Mouse (Mus musculus) heart, embryonic 13.5 days (tissue): ENCODE results near the gene E030030I06Rik. TPM values are rescaled to one million over a fixed set of nuclear protein-coding genes. Genes with fewer than 3 reads are reported as not detected.
"Not testable (repeated sequence)": the region's sequence is repeated elsewhere in the genome, so short reads cannot be mapped to it uniquely, and the experiment has no call there.

Experiments
- ATAC-seq: fragments of 200-750 bp; cut with Nextera tagmentation; 2 replicates; pipeline ENCODE4 v1.8.0; 2017; ENCODE audit warnings: moderate TSS enrichment; ENCODE audit not compliant: insufficient number of reproducible peaks, low FRiP score, low TSS enrichment; ENCODE audit errors: extremely low read depth
- H3K27ac ChIP-seq: fragments of 300-500 bp; sonication (generic); replicated peaks from 2 replicates; pipeline ENCODE4 v1.5.1; 2015; ENCODE audit warnings: moderate library complexity, mild to moderate bottlenecking, inconsistent platforms
- H3K27me3 ChIP-seq: fragments of 300-500 bp; sonication (generic); replicated peaks from 2 replicates; pipeline ENCODE4 v1.6.1; 2015; ENCODE audit warnings: mild to moderate bottlenecking, inconsistent platforms
- H3K36me3 ChIP-seq: fragments of 300-500 bp; sonication (generic); 2 replicates; pipeline ENCODE4 v1.6.1; 2015; ENCODE audit warnings: mild to moderate bottlenecking, inconsistent platforms
- H3K4me1 ChIP-seq: fragments of 300-500 bp; sonication (generic); 2 replicates; pipeline ENCODE4 v1.6.1; 2015; ENCODE audit warnings: inconsistent platforms
- H3K4me2 ChIP-seq: fragments of 300-500 bp; sonication (generic); 2 replicates; pipeline ENCODE4 v1.6.1; 2015; ENCODE audit warnings: inconsistent platforms, mild to moderate bottlenecking, moderate library complexity
- H3K4me3 ChIP-seq: fragments of 300-500 bp; sonication (generic); 2 replicates; pipeline ENCODE4 v1.5.1; 2015; ENCODE audit warnings: moderate library complexity, mild to moderate bottlenecking, inconsistent platforms
- H3K9ac ChIP-seq: fragments of 300-500 bp; sonication (generic); 2 replicates; pipeline ENCODE4 v1.6.1; 2015; ENCODE audit warnings: inconsistent platforms, mild to moderate bottlenecking, moderate library complexity
- H3K9me3 ChIP-seq: fragments of 300-500 bp; sonication (generic); 2 replicates; pipeline ENCODE4 v1.6.1; 2016; ENCODE audit warnings: inconsistent platforms
- WGBS: fragments of 180-500 bp; shearing (Covaris S2); methylation state at CpG from one replicate; pipeline ENCODE4 v1.1.7; 2015; ENCODE audit warnings: mixed read lengths; 5-methylcytosine and 5-hydroxymethylcytosine counted together
- polyA plus RNA-seq: library from polyadenylated mRNA; unstranded; fragments of >200 nt; fragmentation: Nextera tagmentation; extraction: Ambion mirVana; gene quantifications from 2 replicates; pipeline ENCODE4 v1.2.1, GENCODE M21; 2015

Gene E030030I06Rik
- polyA plus RNA-seq, 1 experiment from 2014 or later = 12.3 TPM

GRCm38 (mm10) chr10:22163705-22164583 lies 14.9 kb upstream of the E030030I06Rik start:
- H3K27ac ChIP-seq, H3K9ac ChIP-seq, H3K36me3 ChIP-seq, ATAC-seq, H3K4me1 ChIP-seq, H3K9me3 ChIP-seq: not testable (repeated sequence)
- 30% methylated on average over 14 of the region's 16 CpGs for WGBS
- peaks cover 37% of the 10 kb centered on the region for H3K27me3 ChIP-seq
- peak overlapping the region; percentile 62 for H3K4me2 ChIP-seq
- peak overlapping the region; percentile 35 for H3K4me3 ChIP-seq

- H3K9ac ChIP-seq, H3K9me3 ChIP-seq, H3K27ac ChIP-seq, H3K36me3 ChIP-seq, H3K4me1 ChIP-seq, ATAC-seq: not testable (repeated sequence)
- WGBS = 10% methylated on average over 9 of the region's 9 CpGs
- Histone ChIP-seq H3K27me3 (peaks cover 43% of the 10 kb centered on the region), H3K4me3 (peak overlapping the region; percentile 35), H3K4me2 (peak overlapping the region; percentile 62)
Observed at GRCm38 (mm10) chr10:22163279-22163678, 14.2 kb upstream of the E030030I06Rik start.

- no peak overlapping the region for H3K27ac ChIP-seq
- peak overlapping the region; percentile 76; the same call in 1 of the 2 replicates for H3K4me2 ChIP-seq
- no peaks in the 10 kb centered on the region for H3K36me3 ChIP-seq
- no peaks in the 10 kb centered on the region for H3K9me3 ChIP-seq
- 5% methylated on average over 23 of the region's 23 CpGs for WGBS
- no peak for ATAC-seq
- H3K4me3 ChIP-seq = peak overlapping the region; percentile 58; the same call in 1 of the 2 replicates
- H3K9ac ChIP-seq = no peak overlapping the region
- H3K4me1 ChIP-seq = peaks cover 11% of the 10 kb centered on the region
- H3K27me3 ChIP-seq = peaks cover 79% of the 10 kb centered on the region
Observed at GRCm38 (mm10) chr10:22159581-22160140, 10.6 kb upstream of the E030030I06Rik start.

GRCm38 (mm10) chr10:22159131-22159561 lies 10.1 kb upstream of the E030030I06Rik start:
- H3K9me3 ChIP-seq = no peaks in the 10 kb centered on the region
- no peak for ATAC-seq
- no peak overlapping the region for H3K27ac ChIP-seq
- H3K4me1 ChIP-seq = peaks cover 11% of the 10 kb centered on the region
- H3K4me2 ChIP-seq = peak overlapping the region; percentile 76
- peak overlapping the region; percentile 58 for H3K4me3 ChIP-seq
- H3K9ac ChIP-seq = 0 out of 2 replicates have a peak overlapping the region, but pooled peaks have one; percentile 24
- WGBS = 1% methylated on average over 24 of the region's 24 CpGs
- H3K36me3 ChIP-seq = no peaks in the 10 kb centered on the region
- peaks cover 84% of the 10 kb centered on the region for H3K27me3 ChIP-seq

- Histone ChIP-seq H3K27me3 (peaks cover 91% of the 10 kb centered on the region), H3K9ac (peak within 1 kb of the TSS; percentile 67), H3K4me3 (peak within 1 kb of the TSS; percentile 58), H3K4me2 (peak within 1 kb of the TSS; percentile 76), H3K4me1 (peaks cover 11% of the 10 kb centered on the region)
- H3K9me3 ChIP-seq, H3K36me3 ChIP-seq, H3K27ac ChIP-seq: not testable (repeated sequence)
- peak; percentile 68 for ATAC-seq
- under 1% methylated on average over 48 of the region's 48 CpGs for WGBS
Observed at GRCm38 (mm10) chr10:22158310-22158999, 9.4 kb upstream of the E030030I06Rik start, which contains the start of the genes Raet1e and H60b. Raet1e (plus strand) TSS chr10:22158569. H60b (plus strand) TSS chr10:22158586.

GRCm38 (mm10) chr10:22154871-22155799 lies 6.1 kb upstream of the E030030I06Rik start:
- Histone ChIP-seq H3K4me3 (no peak overlapping the region), H3K9me3 (no peaks in the 10 kb centered on the region), H3K9ac (no peak overlapping the region), H3K27ac (no peak overlapping the region), H3K4me2 (no peak overlapping the region), H3K36me3 (no peaks in the 10 kb centered on the region), H3K27me3 (peaks cover 92% of the 10 kb centered on the region), H3K4me1 (peaks cover 26% of the 10 kb centered on the region)
- ATAC-seq = no peak
- 25% methylated on average over 3 of the region's 3 CpGs for WGBS

GRCm38 (mm10) chr10:22154127-22154526 lies 5.1 kb upstream of the E030030I06Rik start:
- H3K4me3 ChIP-seq = peak overlapping the region; percentile 49
- H3K9ac ChIP-seq, H3K27ac ChIP-seq, H3K36me3 ChIP-seq, ATAC-seq, H3K9me3 ChIP-seq: not testable (repeated sequence)
- peak overlapping the region; percentile 67 for H3K4me2 ChIP-seq
- WGBS = under 1% methylated on average over 38 of the region's 38 CpGs
- H3K4me1 ChIP-seq = peaks cover 32% of the 10 kb centered on the region
- H3K27me3 ChIP-seq = peaks cover 89% of the 10 kb centered on the region

GRCm38 (mm10) chr10:22153147-22153690 lies 4.1 kb upstream of the E030030I06Rik start:
- ATAC-seq = not testable (repeated sequence)
- WGBS = 7% methylated on average over 7 of the region's 7 CpGs

GRCm38 (mm10) chr10:22151863-22152640 lies 3.0 kb upstream of the E030030I06Rik start:
- H3K27ac ChIP-seq, ATAC-seq, H3K36me3 ChIP-seq, H3K9ac ChIP-seq, H3K9me3 ChIP-seq, H3K4me2 ChIP-seq: not testable (repeated sequence)
- Histone ChIP-seq H3K4me3 (peak overlapping the region; percentile 82), H3K4me1 (peaks cover 23% of the 10 kb centered on the region), H3K27me3 (peaks cover 70% of the 10 kb centered on the region)
- 4% methylated on average over 11 of the region's 11 CpGs for WGBS

More at GRCm38 (mm10) chr10:22153147-22153690, 4.1 kb upstream of the E030030I06Rik start:
- not testable (repeated sequence) for H3K27ac ChIP-seq, H3K4me2 ChIP-seq, H3K9me3 ChIP-seq, H3K36me3 ChIP-seq, H3K9ac ChIP-seq, H3K4me3 ChIP-seq
- peaks cover 80% of the 10 kb centered on the region for H3K27me3 ChIP-seq
- H3K4me1 ChIP-seq = peaks cover 25% of the 10 kb centered on the region
